Mouse (Mus musculus): ENCODE data around the gene Larp1. TPM values are rescaled to one million over a fixed set of nuclear protein-coding genes. Genes with fewer than 3 reads are reported as not detected.
A peak's percentile ranks its signal among the peaks of the same experiment; 100 is the strongest.

Gene Larp1
- polyA plus RNA-seq, 1 experiment from 2014 or later: 17.5 TPM

- H3K4me1 ChIP-seq: peaks cover 17% of the 10 kb centered on the region
- H3K9ac ChIP-seq: no peak overlapping the region
- no peak for ATAC-seq (ENCODE audit: insufficient number of reproducible peaks, insufficient read depth, low FRiP score, low TSS enrichment)
- WGBS: 74% methylated on average over 3 of the region's 3 CpGs
- H3K36me3 ChIP-seq: no peaks in the 10 kb centered on the region
- H3K27ac ChIP-seq: no peak overlapping the region
- H3K9me3 ChIP-seq: no peaks in the 10 kb centered on the region
- H3K27me3 ChIP-seq: peaks cover 15% of the 10 kb centered on the region
- no peak overlapping the region for H3K4me2 ChIP-seq (replicated peaks)
- no peak overlapping the region for H3K4me3 ChIP-seq
Observed at GRCm38 (mm10) chr11:58102146-58102545, 93.3 kb downstream of the Larp1 start.

GRCm38 (mm10) chr11:58102581-58103343 lies 93.9 kb downstream of the Larp1 start:
- peak overlapping the region; percentile 49 for H3K4me2 ChIP-seq (replicated peaks)
- 84% methylated on average over 9 of the region's 9 CpGs for WGBS
- H3K27me3 ChIP-seq: peaks cover 9% of the 10 kb centered on the region
- H3K9ac ChIP-seq: peak overlapping the region; percentile 46
- no peaks in the 10 kb centered on the region for H3K36me3 ChIP-seq
- H3K27ac ChIP-seq: peak overlapping the region; percentile 58; the same call in 1 of the 2 replicates
- ATAC-seq (ENCODE audit: insufficient number of reproducible peaks, insufficient read depth, low FRiP score, low TSS enrichment): no peak
- H3K4me1 ChIP-seq: peaks cover 14% of the 10 kb centered on the region
- H3K9me3 ChIP-seq: no peaks in the 10 kb centered on the region
- H3K4me3 ChIP-seq: peak overlapping the region; percentile 68

- peak overlapping the region; percentile 46 for H3K9ac ChIP-seq
- 51% methylated on average over 13 of the region's 13 CpGs for WGBS
- H3K9me3 ChIP-seq: no peaks in the 10 kb centered on the region
- H3K36me3 ChIP-seq: no peaks in the 10 kb centered on the region
- ATAC-seq (ENCODE audit: insufficient number of reproducible peaks, insufficient read depth, low FRiP score, low TSS enrichment): peak; percentile 61
- peaks cover 7% of the 10 kb centered on the region; the same call in 1 of the 2 replicates for H3K27me3 ChIP-seq
- peak overlapping the region; percentile 49 for H3K4me2 ChIP-seq (replicated peaks)
- H3K27ac ChIP-seq: peak overlapping the region; percentile 58
- H3K4me3 ChIP-seq: peak overlapping the region; percentile 68
- peaks cover 14% of the 10 kb centered on the region for H3K4me1 ChIP-seq
Observed at GRCm38 (mm10) chr11:58103344-58103653, 94.4 kb downstream of the Larp1 start.

GRCm38 (mm10) chr11:58103697-58104306 lies 94.9 kb downstream of the Larp1 start, which contains the start of gene Cnot8:
Gene Cnot8 (plus strand): TSS chr11:58104153.
- under 1% methylated on average over 55 of the region's 55 CpGs for WGBS
- Histone ChIP-seq H3K4me1 (peaks cover 14% of the 10 kb centered on the region), H3K4me2 (replicated peaks) (peak within 1 kb of the TSS; percentile 66), H3K27ac (peak within 1 kb of the TSS; percentile 80), H3K27me3 (peaks cover 2% of the 10 kb centered on the region; the same call in 1 of the 2 replicates), H3K4me3 (peak within 1 kb of the TSS; percentile 68), H3K9me3 (no peaks in the 10 kb centered on the region), H3K9ac (peak within 1 kb of the TSS; percentile 73), H3K36me3 (no peaks in the 10 kb centered on the region)
- ATAC-seq (ENCODE audit: insufficient number of reproducible peaks, insufficient read depth, low FRiP score, low TSS enrichment): peak; percentile 96

- H3K4me3 ChIP-seq: peak overlapping the region; percentile 68
- H3K4me1 ChIP-seq: peaks cover 14% of the 10 kb centered on the region
- under 1% methylated on average over 24 of the region's 24 CpGs for WGBS
- H3K27ac ChIP-seq: peak overlapping the region; percentile 80
- H3K9me3 ChIP-seq: no peaks in the 10 kb centered on the region
- H3K9ac ChIP-seq: peak overlapping the region; percentile 73
- no peaks in the 10 kb centered on the region for H3K36me3 ChIP-seq
- H3K4me2 ChIP-seq (replicated peaks): peak overlapping the region; percentile 66
- peak; percentile 23; the same call in 1 of the 2 replicates for ATAC-seq (ENCODE audit: insufficient number of reproducible peaks, insufficient read depth, low FRiP score, low TSS enrichment)
- H3K27me3 ChIP-seq: no peaks in the 10 kb centered on the region
Observed at GRCm38 (mm10) chr11:58104351-58104791, 95.5 kb downstream of the Larp1 start.

DNA sequence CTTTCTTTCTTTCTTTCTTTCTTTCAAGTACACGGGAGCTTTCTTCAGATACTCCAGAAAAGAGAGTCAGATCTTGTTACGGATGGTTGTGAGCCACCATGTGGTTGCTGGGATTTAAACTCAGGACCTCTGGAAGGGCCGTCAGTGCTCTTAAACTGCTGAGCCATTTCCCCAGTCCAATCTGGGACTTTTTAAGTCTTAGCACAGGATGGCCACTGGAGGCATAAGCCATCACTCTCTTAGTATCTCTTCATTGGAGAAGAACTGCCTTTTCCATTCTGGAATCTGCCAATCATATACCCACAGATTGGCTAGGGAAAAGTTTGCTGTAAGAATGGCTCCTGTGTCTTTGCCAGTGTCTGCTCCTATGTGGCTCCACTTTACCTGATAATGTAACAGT lies 98.1 kb downstream of the Larp1 start:
- H3K4me2 ChIP-seq (replicated peaks): no peak overlapping the region

GRCm38 (mm10) chr11:58107664-58108337 lies 98.9 kb downstream of the Larp1 start:
- H3K9ac ChIP-seq: no peak overlapping the region
- peaks cover 33% of the 10 kb centered on the region for H3K36me3 ChIP-seq
- no peak overlapping the region for H3K27ac ChIP-seq
- no peaks in the 10 kb centered on the region for H3K9me3 ChIP-seq
- no peak for ATAC-seq (ENCODE audit: insufficient number of reproducible peaks, insufficient read depth, low FRiP score, low TSS enrichment)
- H3K27me3 ChIP-seq: no peaks in the 10 kb centered on the region
- no peak overlapping the region for H3K4me3 ChIP-seq
- peaks cover 12% of the 10 kb centered on the region for H3K4me1 ChIP-seq
- 88% methylated on average over 4 of the region's 4 CpGs for WGBS
- H3K4me2 ChIP-seq (replicated peaks): no peak overlapping the region

More for the DNA sequence above, 98.1 kb downstream of the Larp1 start:
- 41% methylated on average over 3 of the region's 3 CpGs for WGBS
- no peak overlapping the region for H3K27ac ChIP-seq
- no peak for ATAC-seq (ENCODE audit: insufficient number of reproducible peaks, insufficient read depth, low FRiP score, low TSS enrichment)
- H3K4me1 ChIP-seq: peaks cover 14% of the 10 kb centered on the region
- H3K4me3 ChIP-seq: no peak overlapping the region
- H3K9ac ChIP-seq: no peak overlapping the region
- H3K27me3 ChIP-seq: no peaks in the 10 kb centered on the region
- no peaks in the 10 kb centered on the region for H3K9me3 ChIP-seq
- H3K36me3 ChIP-seq: peaks cover 25% of the 10 kb centered on the region

Other genes starting within 250 kb of the Larp1 start
- gene Sap30l, start 207.4 kb upstream of the Larp1 start, polyA plus RNA-seq (2016; fragmentation: Nextera tagmentation; extraction: Ambion mirVana): 22.8 and 24.0 TPM in 2 replicates
- gene Hand1, start 176.2 kb upstream of the Larp1 start, polyA plus RNA-seq (2016; fragmentation: Nextera tagmentation; extraction: Ambion mirVana): 1.9 and 5.4 TPM in 2 replicates
- not detected in 2 replicates for gene Gm12248, start 84.1 kb downstream of the Larp1 start, polyA plus RNA-seq (2016; fragmentation: Nextera tagmentation; extraction: Ambion mirVana)
- 103 TPM in 2 replicates for gene Cnot8, start 95.1 kb downstream of the Larp1 start, polyA plus RNA-seq (2016; fragmentation: Nextera tagmentation; extraction: Ambion mirVana)
- gene Gemin5, start 159.5 kb downstream of the Larp1 start, polyA plus RNA-seq (2016; fragmentation: Nextera tagmentation; extraction: Ambion mirVana): 25.6 and 29.8 TPM in 2 replicates
- 125 and 126 TPM in 2 replicates for gene Mrpl22, start 162.6 kb downstream of the Larp1 start, polyA plus RNA-seq (2016; fragmentation: Nextera tagmentation; extraction: Ambion mirVana)
- gene Igtp, start 190.5 kb downstream of the Larp1 start, polyA plus RNA-seq (2016; fragmentation: Nextera tagmentation; extraction: Ambion mirVana): 2.7 and 2.9 TPM in 2 replicates
- 0.56 and 1.2 TPM in 2 replicates for gene Irgm2, start 190.6 kb downstream of the Larp1 start, polyA plus RNA-seq (2016; fragmentation: Nextera tagmentation; extraction: Ambion mirVana)